Mouse (Mus musculus): ENCODE measurements around the gene Phf13. TPM values are rescaled to one million over a fixed set of nuclear protein-coding genes. Genes with fewer than 3 reads are reported as not detected.

The Phf13 gene
- polyA plus RNA-seq, 1 experiment, result 0.99 TPM

DNA sequence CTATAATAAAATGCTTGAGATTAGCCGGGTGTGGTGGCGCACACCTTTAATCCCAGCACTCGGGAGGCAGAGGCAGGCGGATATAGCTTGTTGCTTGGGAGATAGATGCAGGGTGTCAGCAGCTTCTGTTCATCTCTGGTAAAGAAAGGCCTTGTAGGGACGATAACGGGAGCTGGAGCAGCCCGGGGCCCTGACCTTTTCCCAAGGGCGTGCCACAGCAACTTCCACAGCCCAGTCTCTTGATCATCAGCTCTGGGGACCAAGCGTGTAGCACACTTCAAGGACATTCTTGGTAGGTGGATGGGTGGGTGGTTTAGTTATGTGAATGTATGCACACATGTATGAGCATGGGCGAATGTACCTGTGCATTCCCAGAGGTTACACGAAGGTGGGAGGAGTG is 49.8 kb downstream of the Phf13 start:
- Histone ChIP-seq H3K4me3 (replicated peaks) (no peak overlapping the region), H3K9me3 (ENCODE audit: control insufficient read depth, low read length) (no peaks in the 10 kb centered on the region), H3K4me1 (ENCODE audit: control insufficient read depth) (peaks cover 62% of the 10 kb centered on the region), H3K27me3 (ENCODE audit: control insufficient read depth) (no peaks in the 10 kb centered on the region), H3K36me3 (ENCODE audit: control insufficient read depth) (peaks cover 83% of the 10 kb centered on the region)
- TF ChIP-seq TAL1 (IDR thresholded peaks at IDR 0.05; ENCODE audit: low read length), result no peak
- no peak for TF ChIP-seq GATA1 (IDR thresholded peaks at IDR 0.05; ENCODE audit: low read length)

Other genes starting within 250 kb of the Phf13 start
- 1.3 and 1.8 TPM in 2 replicates for gene Camta1, start 134.4 kb downstream of the Phf13 start, polyA plus RNA-seq (2012)
- gene Dnajc11, start 62.6 kb downstream of the Phf13 start, polyA plus RNA-seq (2012), result 7.6 and 11.2 TPM in 2 replicates
- gene Thap3, start 7.3 kb downstream of the Phf13 start, polyA plus RNA-seq (2012), result 1.8 and 2.4 TPM in 2 replicates
- 0.97 and 1.1 TPM in 2 replicates for gene Klhl21, start 12.5 kb upstream of the Phf13 start, polyA plus RNA-seq (2012)
- 0.82 and 0.86 TPM in 2 replicates for gene Zbtb48, start 31.4 kb upstream of the Phf13 start, polyA plus RNA-seq (2012)
- not detected in 2 replicates for gene Tas1r1, start 42.3 kb upstream of the Phf13 start, polyA plus RNA-seq (2012)
- 0.72 and 0.87 TPM in 2 replicates for gene Nol9, start 43.1 kb upstream of the Phf13 start, polyA plus RNA-seq (2012)
- 9.9 and 10.0 TPM in 2 replicates for gene Plekhg5, start 76.2 kb upstream of the Phf13 start, polyA plus RNA-seq (2012)
- gene Tnfrsf25, start 119.7 kb upstream of the Phf13 start, polyA plus RNA-seq (2012), result 0.37 and 0.81 TPM in 2 replicates
- gene Espn, start 156.1 kb upstream of the Phf13 start, polyA plus RNA-seq (2012), result 0.08 and 0.11 TPM in 2 replicates
- not detected in 2 replicates for gene Hes2, start 162.6 kb upstream of the Phf13 start, polyA plus RNA-seq (2012)
- gene Acot7, start 181.9 kb upstream of the Phf13 start, polyA plus RNA-seq (2012), result 0.40 and 0.51 TPM in 2 replicates

Data from erythroblast, embryonic 14.5 days (primary cell).